Mouse (Mus musculus) embryonic fibroblast, embryonic 13.5 days (primary cell): ENCODE results near the gene Lhcgr.

Experiments
- CTCF ChIP-seq: IDR thresholded peaks from 2 replicates; pipeline ENCODE4 v1.5.1; 2011; ENCODE audit warnings: mild to moderate bottlenecking, control low read depth, low read length, moderate library complexity, borderline replicate concordance; ENCODE audit not compliant: insufficient read depth
- POLR2A ChIP-seq: IDR thresholded peaks from 2 replicates; pipeline ENCODE4 v1.6.1; 2011; ENCODE audit warnings: low read depth, mild to moderate bottlenecking, control low read depth, low read length, moderate library complexity

- no peak for TF ChIP-seq POLR2A
- TF ChIP-seq CTCF = no peak
Measured at GRCm38 (mm10) chr17:88788392-88788791, 3.4 kb downstream of the Lhcgr start.
